Mouse (Mus musculus) R1 (cell line): ENCODE measurements at regions not wholly inside any gene's neighbourhood (a gene's known extent, or its start where the extent isn't known, plus 50 kb on each side); places are given as distances from the start of the nearest gene placed in this dataset.

Source experiments
- DNase-seq: peaks from one replicate; pipeline ENCODE4 v3.0.0-alpha.2; 2018; ENCODE audit warnings: low read depth, low spot score

DNA sequence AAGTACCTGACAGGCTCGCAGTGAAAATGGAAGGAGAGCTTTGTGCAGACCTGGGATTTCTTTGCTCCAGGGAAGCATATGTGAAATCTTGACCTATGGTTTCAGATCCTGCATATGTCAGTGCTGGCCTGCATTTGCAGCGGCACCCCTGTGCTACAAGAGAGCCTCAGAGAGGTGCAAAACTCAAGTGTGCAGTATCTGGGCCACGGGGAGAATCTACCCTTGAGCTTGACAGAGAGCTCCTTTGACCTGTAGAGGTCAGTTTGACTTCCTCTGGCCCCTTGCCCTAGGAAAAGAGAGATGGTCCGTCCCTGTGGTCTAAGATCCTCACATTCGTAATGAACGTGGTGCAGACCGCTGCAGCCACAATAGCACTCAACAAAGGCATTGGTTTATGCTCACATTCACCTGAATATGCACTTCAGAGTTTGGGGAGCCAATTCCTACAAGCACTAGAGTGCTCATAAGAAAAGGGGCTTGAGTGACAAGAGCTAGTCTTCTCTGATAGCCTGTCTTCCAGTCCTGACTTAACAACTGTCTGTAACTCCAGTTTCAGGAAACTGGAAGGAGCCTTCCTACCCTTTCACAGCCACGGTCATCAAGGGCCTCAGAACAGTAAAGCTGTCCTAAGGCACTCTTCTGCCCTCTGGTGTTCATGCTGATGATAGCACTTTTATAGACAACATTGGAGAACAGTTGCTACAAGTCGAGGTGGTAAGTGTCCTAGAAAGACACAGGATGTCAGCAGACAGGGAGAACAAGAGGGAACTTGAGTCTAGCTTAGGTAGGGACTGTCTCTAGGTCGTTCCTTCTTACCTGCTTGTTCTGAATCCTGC, 200.0 kb upstream of the Apob start:
- DNase-seq, result peak; percentile 80

DNA sequence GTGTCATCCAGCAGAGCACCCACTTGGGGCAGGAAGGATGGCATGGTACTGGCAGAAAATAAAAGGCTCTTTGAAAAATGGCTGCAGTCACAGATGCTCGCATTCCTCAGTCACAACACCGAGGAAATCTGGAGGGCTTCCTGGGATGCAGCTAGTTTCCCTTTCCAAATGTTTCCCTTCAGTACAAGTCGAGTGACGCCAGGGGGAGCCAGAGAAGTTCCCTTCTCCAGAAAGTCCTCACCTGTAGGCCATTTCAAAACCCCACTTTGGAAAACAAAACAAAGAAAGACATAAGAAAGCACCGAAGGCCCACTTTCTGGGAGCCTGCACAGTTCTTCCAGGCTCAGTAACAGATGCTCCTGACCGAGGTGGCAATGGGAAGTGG, 199.4 kb upstream of the Apob start:
- DNase-seq, result peak; percentile 68

DNA sequence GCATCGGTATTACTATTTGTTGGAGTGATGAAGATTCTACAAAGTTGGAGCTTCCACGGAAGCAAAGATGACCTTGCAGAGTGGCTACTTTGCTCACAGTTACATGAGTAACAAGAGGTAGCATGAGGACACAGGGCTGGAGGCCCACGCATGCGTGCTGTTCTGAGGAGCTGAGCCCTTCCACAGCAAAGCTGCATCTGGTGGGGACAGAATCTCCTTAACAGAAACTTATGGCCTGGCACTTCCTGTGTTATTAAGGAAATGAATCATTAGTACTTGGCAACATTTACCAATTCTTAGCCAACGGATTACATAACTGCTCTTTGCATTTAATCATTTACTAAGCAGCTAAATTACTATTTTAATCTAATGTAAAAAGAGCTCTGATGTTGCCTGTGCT, 160.8 kb upstream of the Apob start:
- DNase-seq, result no peak

DNA sequence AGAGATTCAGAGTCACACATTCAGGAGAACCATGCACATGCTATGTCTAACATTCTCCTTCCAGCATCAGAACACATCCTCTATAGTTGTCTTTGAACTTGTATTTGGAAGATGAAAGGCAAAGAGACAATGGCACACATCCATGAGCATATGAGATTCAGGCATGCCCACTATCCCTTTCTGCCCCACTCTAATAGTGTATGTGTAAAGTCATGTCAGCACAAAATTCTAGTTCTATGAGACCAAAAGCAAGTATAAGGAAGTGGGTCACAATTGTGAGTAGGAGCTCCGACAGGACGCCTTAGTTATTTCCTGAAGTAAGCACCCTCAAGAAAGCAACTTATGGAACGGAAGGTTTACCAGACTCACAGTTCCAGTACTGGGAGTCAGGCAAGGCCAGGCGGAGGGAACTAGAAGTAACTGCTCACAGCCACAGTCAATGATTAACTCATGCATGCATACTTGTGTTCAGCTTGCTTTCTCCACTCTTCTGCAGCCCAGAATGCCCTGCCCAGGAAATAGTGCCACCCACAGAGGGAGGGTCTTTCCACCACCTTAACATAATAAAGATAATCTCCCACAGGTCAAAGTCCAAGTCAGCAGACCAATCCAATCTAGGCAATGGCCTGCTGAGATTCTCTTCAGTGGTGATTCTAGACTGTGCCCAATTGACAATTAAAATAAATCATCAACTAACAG, 157.3 kb upstream of the Apob start:
- peak; percentile 39 for DNase-seq

DNA sequence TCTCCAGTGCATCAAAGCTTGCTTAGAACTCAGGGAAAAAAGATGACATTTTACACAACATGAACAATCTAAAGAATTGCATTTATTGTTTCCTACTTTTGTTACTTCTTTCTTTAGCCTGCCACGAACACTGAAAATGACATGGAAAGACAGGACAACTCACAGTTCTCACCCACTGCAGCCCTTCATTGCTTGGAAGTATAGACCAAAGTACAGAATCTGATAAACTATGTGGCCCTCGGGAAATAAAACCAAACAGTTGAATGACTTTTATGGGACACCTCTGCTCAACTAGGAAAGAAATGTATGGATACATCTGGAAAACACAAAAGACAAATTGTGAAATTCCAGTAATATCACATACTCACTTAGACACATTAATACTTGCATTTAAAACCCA, 156.7 kb upstream of the Apob start:
- no peak for DNase-seq

DNA sequence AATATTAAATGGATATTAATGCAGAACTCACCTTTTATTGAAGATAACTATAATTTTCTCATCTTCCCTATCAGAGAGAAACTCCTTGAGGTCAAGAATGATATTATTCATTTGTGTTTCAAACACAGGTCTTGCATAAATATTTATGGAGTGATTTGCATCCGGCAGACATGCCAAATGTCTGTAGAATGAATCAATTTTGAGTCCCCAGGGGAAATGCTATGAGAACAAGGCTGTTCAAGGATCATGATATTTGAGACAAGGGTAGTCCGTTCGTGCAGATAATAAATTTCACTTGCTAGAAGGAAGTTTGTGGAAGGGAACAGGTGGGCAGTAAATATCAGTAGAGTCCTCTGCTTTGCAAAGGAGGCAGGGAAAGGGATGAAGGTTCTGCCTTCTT, 141.7 kb upstream of the Apob start:
- no peak for DNase-seq

DNA sequence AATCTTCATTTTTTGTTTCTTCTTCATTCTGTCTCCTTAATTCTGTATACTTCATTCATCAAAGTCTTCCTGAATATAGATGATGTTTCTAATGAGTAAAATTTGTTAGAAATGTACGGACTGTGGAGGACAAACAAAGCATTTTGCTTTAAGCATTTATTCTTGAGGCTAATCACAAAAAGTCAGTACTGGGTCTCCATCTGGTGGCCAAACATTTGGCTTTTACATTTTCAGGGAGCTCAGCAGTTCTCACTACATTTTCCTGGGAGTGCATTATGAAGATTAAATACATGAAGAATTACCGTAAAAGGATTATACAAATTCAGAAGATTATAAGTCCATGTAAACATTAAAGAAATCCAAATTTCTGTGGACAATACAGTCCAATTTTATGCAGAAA, 123.6 kb upstream of the Apob start:
- no peak for DNase-seq

DNA sequence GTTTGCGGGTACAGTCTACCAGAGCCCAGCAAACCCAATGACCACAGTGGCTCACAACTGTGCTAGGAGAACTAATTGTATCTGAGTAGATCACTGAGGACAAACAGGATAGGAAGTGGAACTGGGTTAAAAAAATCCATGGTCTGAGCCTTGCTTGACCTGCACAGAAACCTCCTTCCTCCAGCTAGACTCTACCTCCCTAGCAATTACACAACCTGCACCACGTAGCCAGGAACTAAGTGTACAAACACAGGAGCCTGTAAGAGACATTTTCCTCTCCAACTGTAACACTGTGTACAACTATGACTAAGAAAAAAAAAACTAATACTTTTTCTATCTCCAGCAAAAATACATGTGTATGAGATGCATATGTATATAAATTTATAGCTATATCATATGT, 121.8 kb upstream of the Apob start:
- DNase-seq, result no peak

DNA sequence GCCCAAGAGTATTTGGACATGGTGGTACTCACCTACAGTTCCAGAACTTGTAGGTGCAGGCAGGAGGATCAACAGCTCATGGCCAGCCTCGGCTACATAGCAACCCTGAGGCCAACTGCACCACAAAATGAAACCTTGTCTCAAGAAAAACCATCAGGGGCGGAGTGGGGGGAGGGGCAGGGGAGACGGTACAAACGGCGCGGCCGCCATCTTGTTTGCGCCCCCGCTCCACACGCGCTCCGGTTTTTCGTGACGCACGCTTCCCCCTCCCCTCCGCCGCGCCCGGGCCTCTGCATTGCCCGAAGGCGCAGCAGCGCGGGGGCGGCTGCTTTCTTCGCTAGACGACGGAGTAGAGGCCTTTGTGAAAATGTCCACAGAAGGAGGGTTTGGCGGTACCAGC, 117.9 kb upstream of the Apob start:
- DNase-seq, result peak; percentile 40

DNA sequence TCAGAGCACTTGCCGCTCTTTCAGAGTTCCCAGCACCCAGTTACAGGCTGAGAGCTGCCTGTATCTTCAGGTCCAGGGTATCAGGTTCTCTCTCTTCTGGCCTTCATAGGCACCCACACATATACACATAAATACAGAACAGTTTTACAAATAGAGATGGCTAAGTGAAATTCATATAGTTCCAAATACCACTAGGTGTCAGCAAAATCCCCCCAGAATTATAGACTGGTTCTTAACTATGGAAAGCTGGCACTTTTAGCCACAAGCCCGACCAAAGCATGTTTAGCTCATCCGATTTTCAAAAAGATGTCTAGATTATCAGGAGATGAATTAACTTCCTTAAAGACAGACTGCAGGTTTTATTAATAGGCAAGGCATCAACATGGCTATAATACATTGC, 107.4 kb upstream of the Apob start:
- DNase-seq, result no peak

DNA sequence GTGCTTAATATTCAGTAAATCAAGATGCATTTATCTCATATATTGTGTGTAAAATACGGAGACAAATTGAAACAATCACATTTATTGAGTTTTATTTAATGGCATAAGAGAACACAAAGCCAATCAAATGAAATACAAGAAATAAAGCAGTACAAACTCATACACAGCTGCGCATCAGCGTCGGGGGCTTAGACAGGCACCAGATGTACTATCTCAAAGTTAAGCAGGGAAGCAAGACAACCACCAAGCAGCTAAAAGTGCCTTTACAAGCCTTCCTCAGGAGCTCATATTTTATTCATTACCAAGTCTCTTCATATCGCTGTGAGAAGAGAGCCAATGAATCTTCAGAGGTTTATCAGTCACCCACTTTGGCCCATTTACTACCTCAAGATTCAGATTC, 107.0 kb upstream of the Apob start:
- no peak for DNase-seq

DNA sequence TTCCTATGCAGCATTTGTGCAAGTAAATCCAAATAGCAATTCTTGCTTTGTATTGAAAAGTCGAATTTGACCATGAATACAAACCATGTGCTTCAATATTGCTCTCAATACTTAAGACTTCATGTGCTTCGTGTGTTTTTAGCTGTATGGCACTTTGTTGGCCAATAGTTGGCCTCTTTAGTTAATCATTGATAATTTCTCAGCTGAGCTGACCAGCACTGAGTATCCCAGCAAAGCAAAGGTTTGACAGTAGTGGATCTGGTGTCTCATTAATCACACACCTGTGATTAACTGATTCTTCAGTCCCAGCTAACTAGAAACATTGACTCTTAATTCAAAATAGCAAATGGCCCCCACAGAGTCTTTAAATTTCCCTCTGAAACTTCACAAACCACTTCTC, 102.0 kb upstream of the Apob start:
- DNase-seq, result no peak

DNA sequence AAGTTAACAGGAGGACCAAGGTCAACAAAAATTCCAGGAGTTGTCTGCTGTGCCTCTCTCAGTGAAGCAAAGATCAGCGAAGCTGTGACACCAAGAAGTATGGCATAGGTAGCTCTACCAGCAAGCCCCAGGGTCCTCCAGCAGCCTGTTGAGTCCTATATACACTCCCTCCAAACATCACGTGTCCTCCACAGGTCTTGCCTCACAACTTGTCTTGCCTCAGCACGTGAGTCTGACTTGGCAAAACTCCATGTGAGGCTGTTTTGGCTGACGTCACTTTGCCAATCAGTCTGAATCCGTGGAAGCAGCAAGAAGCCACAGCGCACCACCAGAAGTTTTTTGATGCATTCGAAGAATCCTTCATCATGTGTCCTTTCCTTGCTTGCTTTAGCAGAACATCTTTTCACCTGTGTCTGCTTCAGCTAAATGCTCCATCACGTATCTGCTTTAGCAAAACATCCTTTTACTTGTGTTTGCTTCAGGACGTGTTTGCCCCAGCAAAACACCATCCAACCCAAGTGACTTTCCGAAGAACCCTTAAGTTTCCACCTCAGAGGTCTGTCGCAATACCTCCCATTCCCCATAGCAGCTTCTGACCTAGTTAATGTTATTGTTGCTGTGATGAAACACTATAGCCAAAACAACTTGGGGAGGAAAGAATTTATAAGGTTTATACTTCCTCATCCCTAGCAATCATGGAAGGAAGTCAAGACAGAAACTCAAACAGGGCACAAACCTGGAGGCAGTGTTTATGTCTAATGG, 101.0 kb upstream of the Apob start:
- no peak for DNase-seq

DNA sequence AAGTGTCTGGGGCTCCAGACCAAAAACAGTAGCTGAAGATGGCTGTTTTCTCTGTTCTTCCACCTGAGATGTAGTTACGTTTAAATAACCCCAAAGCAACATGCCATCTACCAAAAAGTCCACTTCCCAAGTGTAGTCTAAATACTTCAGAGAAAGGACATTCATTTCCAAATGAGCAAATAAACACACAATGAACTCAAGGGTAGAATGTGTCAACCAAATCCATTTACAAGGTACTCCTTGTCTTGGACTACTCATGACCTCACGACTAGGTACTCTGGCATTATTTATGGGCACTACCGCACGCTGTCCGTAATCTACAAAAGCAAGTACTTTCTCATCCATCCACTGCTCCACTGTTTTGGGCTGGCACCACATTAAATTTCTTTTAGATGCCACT, 98.7 kb upstream of the Apob start:
- DNase-seq, result no peak

DNA sequence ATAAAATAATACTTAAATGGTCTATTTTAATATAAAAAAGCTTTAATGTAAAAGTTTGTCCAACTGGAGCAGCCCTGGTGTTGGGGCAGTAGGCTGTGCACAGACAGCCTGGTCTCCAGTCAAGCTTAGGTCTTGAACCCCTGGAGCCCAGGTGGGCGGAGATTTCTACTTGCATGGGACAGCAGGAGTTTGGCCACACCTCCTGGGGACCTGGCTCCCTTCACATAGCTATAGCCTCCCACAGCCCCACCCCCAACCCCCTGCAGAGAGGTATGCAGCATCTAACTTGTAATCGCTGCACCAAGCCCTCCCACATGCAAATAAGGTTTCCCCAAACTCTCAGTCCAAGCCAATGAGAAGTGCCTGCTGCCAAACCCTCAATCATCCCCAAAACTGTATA, 81.3 kb upstream of the Apob start:
- peak; percentile 91 for DNase-seq

DNA sequence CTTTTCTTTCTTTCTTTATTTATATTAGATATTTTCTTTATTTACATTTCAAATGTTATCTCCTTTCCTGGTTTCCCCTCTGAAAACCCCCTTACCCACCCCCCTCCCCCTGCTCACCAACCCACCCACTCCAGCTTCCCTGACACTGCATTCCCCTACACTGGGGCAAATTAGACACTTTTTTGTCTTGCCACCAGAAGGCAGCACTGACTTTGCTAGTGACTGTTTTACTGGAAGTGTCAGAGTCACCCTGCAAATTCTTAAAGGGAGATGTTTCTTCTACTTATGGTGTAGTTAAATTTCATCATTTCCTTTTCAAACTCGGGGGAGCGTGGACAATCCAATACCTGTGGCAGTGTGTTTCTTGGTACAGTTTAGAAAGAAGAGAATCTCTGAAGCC, 72.1 kb upstream of the Apob start:
- no peak for DNase-seq

DNA sequence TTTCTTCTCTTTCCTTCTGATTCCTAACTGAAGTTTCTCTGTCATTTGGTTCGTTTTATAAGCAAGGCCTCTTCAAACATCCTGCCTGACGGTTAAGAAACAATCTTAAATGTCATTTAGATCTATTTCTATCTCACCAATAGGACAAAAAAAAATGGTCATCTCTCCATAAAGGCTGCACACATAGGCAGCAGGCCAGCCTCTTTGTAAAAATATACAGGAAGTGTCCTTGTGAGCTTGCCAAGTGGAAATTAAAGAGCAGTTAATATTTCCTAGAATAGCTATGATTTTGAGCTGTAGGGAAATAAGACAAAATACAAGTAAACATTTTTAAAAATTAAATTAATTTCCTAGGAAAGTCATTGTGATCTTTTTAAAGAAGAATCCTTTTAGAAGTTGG, 70.6 kb upstream of the Apob start:
- DNase-seq, result no peak

DNA sequence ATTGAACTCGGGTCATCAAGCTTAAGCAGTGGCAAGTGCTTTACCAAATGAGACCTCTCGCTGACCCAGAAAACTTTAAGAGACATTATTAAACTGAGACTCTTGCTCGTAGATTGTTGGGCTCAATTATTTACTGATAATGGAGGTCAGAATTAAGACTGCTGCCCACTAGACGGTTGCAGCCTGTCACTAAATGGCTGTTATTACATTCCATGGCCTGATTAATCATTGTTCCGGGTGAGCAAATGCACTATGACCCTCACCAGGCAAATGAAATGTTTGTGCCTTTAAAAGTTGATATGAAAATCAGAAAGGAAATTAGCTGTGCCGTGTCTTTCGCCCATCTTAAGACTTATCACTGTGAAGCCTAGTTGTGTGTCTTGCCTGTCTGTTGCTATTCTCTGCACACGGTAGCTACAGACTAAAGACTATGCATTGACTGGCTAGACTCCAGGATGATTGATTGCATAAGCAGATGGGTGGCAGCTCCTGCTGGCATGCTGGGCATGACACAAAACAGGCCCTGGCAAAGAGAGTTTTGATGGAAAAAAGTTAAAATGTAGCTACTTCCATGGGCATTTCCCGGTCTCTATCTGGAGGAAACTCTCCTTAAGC, 67.6 kb upstream of the Apob start:
- no peak for DNase-seq

DNA sequence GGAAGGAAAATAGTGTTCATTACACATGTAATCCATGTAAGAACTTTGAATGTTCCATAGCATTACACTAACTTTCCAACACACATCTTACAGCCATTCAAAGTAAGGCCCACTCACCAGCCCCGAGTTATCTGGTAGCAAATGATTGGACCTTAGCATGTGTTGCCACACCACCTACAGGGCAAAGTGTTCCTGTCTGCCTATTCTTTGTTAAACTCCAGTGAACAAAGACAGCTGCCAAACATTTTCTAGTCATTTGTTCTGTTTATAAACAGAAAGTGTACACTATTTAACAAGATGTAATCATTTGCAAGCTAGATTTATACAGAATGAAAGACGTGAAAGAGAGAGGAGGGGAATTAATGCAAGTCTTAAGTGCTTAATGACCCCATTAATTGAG, 66.9 kb upstream of the Apob start:
- no peak for DNase-seq

DNA sequence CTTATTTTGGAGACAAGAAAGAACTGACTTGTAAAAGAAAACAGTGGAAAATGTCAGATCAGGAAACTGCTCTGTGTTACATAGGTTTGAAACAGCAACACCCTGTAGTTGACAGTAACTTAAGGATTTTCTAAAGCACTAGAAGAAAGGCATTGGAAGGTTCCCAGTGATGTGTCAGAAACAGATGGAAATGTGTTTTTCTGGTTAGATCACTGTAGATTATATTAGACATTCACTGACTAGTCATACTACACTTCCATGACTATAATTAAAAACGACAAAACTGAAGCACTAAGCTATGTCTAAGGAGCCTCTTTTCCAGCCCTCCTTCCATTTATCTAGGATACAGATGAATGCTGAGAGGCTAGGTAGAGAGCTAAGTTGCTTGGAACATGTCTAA, 59.1 kb upstream of the Apob start:
- no peak for DNase-seq

DNA sequence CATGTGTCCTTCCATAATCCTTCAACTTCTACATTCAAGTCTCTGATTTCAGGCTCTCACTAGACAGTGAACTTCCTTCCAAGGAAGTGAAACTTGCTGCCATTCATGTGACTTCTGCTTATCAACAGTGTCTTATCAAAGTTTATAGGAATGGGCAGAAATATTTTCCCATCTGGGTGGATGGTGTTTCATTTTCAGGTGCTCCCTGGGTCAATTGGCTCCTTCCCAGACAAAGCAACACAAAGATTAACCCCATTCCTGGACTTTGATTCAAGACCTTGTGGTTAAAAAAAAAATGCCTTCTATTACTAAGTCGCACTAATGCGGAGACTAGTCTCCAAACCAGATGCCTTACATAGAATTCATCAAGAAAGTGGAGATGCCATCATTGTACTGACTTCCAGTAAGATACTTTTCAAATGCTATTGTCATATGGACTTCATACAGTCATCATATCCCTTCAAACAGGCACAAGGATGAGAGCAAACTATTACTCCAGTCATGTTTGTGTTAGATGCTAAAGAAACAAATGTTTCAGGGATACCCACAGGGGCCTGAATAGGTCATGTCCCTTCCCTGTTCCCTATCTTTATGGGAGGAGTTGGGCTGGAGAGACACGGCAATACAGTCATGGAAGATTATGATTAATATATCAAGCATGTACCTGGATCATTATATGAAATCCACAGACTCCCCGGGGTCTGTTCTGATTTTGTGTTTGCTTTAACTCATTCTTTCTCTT, 58.3 kb upstream of the Apob start:
- DNase-seq, result no peak
